Mouse (Mus musculus) liver, embryonic 12.5 days (tissue): ENCODE results near the gene Acp1. TPM values are rescaled to one million over a fixed set of nuclear protein-coding genes. Genes with fewer than 3 reads are reported as not detected.

Experiments
- ATAC-seq: fragments of 200-750 bp; cut with Nextera tagmentation; 2 replicates; pipeline ENCODE4 v1.8.0; 2017; ENCODE audit warnings: moderate number of reproducible peaks, mild to moderate bottlenecking, moderate library complexity
- H3K27ac ChIP-seq: fragments of 300-500 bp; sonication (generic); 2 replicates; pipeline ENCODE4 v1.5.1; 2016; ENCODE audit warnings: mild to moderate bottlenecking
- H3K27me3 ChIP-seq: fragments of 300-500 bp; sonication (generic); replicated peaks from 2 replicates; pipeline ENCODE4 v1.6.1; 2016; ENCODE audit warnings: mild to moderate bottlenecking, moderate library complexity
- H3K36me3 ChIP-seq: fragments of 300-500 bp; sonication (generic); 2 replicates; pipeline ENCODE4 v1.6.1; 2016; ENCODE audit warnings: mild to moderate bottlenecking, moderate library complexity
- H3K4me1 ChIP-seq: fragments of 300-500 bp; sonication (generic); 2 replicates; pipeline ENCODE4 v1.6.1; 2016
- H3K4me2 ChIP-seq: fragments of 300-500 bp; sonication (generic); 2 replicates; pipeline ENCODE4 v1.6.1; 2016; ENCODE audit warnings: mild to moderate bottlenecking, moderate library complexity
- H3K4me3 ChIP-seq: fragments of 300-500 bp; sonication (generic); 2 replicates; pipeline ENCODE4 v1.5.1; 2016; ENCODE audit warnings: mild to moderate bottlenecking, moderate library complexity
- H3K9ac ChIP-seq: fragments of 300-500 bp; sonication (generic); 2 replicates; pipeline ENCODE4 v1.6.1; 2016; ENCODE audit warnings: mild to moderate bottlenecking, moderate library complexity
- H3K9me3 ChIP-seq: fragments of 300-500 bp; sonication (generic); replicated peaks from 2 replicates; pipeline ENCODE4 v1.6.1; 2016; ENCODE audit warnings: mild to moderate bottlenecking, moderate library complexity
- WGBS: fragments of 180-500 bp; shearing (Covaris S2); methylation state at CpG from one replicate; pipeline ENCODE4 v1.1.7; 2016; ENCODE audit not compliant: insufficient replicate concordance; 5-methylcytosine and 5-hydroxymethylcytosine counted together
- polyA plus RNA-seq: library from polyadenylated mRNA; unstranded; fragments of >200 nt; fragmentation: Nextera tagmentation; extraction: Ambion mirVana; gene quantifications from 2 replicates; pipeline ENCODE4 v1.2.1, GENCODE M21; 2016

Acp1 gene
- polyA plus RNA-seq, 1 experiment from 2014 or later = 299 TPM

GRCm38 (mm10) chr12:30856172-30856571, 55.2 kb downstream of the Acp1 start:
- no peak overlapping the region for H3K4me2 ChIP-seq
- no peaks in the 10 kb centered on the region for H3K36me3 ChIP-seq
- WGBS = 80% methylated on average over 5 of the region's 5 CpGs
- no peak overlapping the region for H3K27ac ChIP-seq
- no peaks in the 10 kb centered on the region for H3K4me1 ChIP-seq
- no peaks in the 10 kb centered on the region for H3K9me3 ChIP-seq
- H3K9ac ChIP-seq = no peak overlapping the region
- no peak for ATAC-seq
- no peak overlapping the region for H3K4me3 ChIP-seq
- H3K27me3 ChIP-seq = no peaks in the 10 kb centered on the region

GRCm38 (mm10) chr12:30855442-30856159, 55.8 kb downstream of the Acp1 start:
- Histone ChIP-seq H3K36me3 (no peaks in the 10 kb centered on the region), H3K27ac (no peak overlapping the region), H3K4me1 (no peaks in the 10 kb centered on the region), H3K9ac (no peak overlapping the region), H3K9me3 (no peaks in the 10 kb centered on the region), H3K4me3 (no peak overlapping the region), H3K4me2 (no peak overlapping the region), H3K27me3 (no peaks in the 10 kb centered on the region)
- 61% methylated on average over 6 of the region's 6 CpGs for WGBS
- ATAC-seq = no peak

GRCm38 (mm10) chr12:30851871-30852270, 59.5 kb downstream of the Acp1 start:
- no peak overlapping the region for H3K4me3 ChIP-seq
- WGBS = 85% methylated on average over 6 of the region's 6 CpGs
- H3K27me3 ChIP-seq = no peaks in the 10 kb centered on the region
- ATAC-seq = no peak
- H3K36me3 ChIP-seq = no peaks in the 10 kb centered on the region
- no peak overlapping the region for H3K27ac ChIP-seq
- H3K9ac ChIP-seq = no peak overlapping the region
- no peaks in the 10 kb centered on the region for H3K9me3 ChIP-seq
- no peaks in the 10 kb centered on the region for H3K4me1 ChIP-seq
- no peak overlapping the region for H3K4me2 ChIP-seq

DNA sequence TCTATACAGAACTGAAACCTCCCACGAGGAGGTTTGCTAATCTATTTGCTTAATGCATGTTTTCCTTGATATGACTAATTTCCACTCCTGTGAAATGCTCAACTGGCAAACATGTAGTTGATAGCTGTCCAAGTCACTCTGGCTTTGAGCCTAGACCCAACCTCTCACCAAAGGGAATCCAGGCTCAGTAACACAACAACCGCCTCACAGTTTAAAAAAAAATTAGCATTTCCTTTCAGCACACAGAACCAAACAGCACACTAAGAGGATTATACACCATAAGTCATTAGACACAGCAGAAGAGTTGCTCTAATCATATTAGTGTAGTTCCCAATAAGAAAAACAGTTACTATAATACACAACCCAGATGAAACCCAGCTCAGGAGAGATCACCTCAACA, 60.5 kb downstream of the Acp1 start:
- no peaks in the 10 kb centered on the region for H3K27me3 ChIP-seq
- H3K9me3 ChIP-seq = no peaks in the 10 kb centered on the region
- H3K27ac ChIP-seq = no peak overlapping the region
- no peaks in the 10 kb centered on the region for H3K4me1 ChIP-seq
- 51% methylated on average over 2 of the region's 2 CpGs for WGBS
- H3K9ac ChIP-seq = no peak overlapping the region
- no peak overlapping the region for H3K4me3 ChIP-seq
- no peak overlapping the region for H3K4me2 ChIP-seq
- no peaks in the 10 kb centered on the region for H3K36me3 ChIP-seq
- no peak for ATAC-seq

- Histone ChIP-seq H3K9me3 (no peaks in the 10 kb centered on the region), H3K36me3 (no peaks in the 10 kb centered on the region), H3K4me1 (no peaks in the 10 kb centered on the region), H3K27me3 (no peaks in the 10 kb centered on the region), H3K4me3 (no peak overlapping the region), H3K27ac (no peak overlapping the region), H3K4me2 (no peak overlapping the region), H3K9ac (no peak overlapping the region)
- 37% methylated on average over 1 of the region's 1 CpGs for WGBS
- ATAC-seq = no peak
Measured at GRCm38 (mm10) chr12:30848521-30848920, 62.9 kb downstream of the Acp1 start.

Other genes starting within 250 kb of the Acp1 start
- gene Alkal2, start 27.3 kb downstream of the Acp1 start, polyA plus RNA-seq = not detected in 2 replicates
- 36.0 and 38.4 TPM in 2 replicates for gene Sh3yl1, start 79 bp upstream of the Acp1 start, polyA plus RNA-seq
- gene Fam110c, start 162.3 kb upstream of the Acp1 start, polyA plus RNA-seq = 1.3 and 1.4 TPM in 2 replicates